Mouse (Mus musculus) fibroblast of lung, adult 2 months (primary cell): ENCODE measurements around the gene Olfr657.

Experiments
- DNase-seq: peaks from one replicate; pipeline ENCODE4 v3.0.0-alpha.2; 2011; ENCODE audit warnings: low read depth

The Olfr657 gene

DNA sequence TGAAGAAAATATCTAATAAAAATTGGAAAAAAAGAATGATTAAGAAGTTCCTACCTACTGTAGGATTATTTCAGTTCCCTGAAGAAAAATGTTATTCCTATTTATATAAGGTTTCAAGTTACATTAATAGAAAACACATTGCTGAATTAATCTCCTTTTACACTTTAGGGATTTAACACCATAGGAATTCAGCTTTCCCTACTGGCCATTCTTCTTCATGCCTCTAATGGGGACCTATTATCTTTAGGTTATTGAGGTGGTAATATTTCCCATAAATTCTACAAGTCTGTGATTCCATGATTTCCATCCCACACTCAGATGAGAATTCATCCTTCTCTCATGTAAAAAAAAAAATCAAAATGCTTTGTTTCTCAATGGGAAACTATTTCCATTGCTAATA, at the start of gene Olfr657:
TSS of gene Olfr657 (plus strand) at position 301 of the 400 bp plus-strand sequence.
- no peak for DNase-seq

DNA sequence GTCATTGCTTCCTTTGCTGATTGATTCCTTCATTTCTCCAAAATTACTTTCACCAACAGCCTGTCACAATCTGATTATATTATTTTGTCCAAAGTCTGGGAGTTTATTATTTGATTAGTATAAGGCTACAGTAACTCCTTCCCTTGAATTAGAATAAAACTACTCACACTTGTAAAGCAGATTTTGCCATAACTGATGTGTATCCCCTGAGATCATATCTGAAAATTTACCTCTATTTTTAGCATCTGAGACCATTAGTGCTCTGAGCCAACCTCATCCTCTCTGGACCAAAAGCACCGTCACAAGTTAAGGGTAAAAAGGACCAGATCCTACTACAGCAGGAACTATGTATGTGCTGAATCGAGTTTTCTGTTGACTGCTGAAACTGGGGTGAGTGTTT, 47.6 kb upstream of the Olfr657 start, which contains the start of gene Olfr653:
TSS of gene Olfr653 (plus strand) at position 301 of the 400 bp plus-strand sequence.
- no peak for DNase-seq

DNA sequence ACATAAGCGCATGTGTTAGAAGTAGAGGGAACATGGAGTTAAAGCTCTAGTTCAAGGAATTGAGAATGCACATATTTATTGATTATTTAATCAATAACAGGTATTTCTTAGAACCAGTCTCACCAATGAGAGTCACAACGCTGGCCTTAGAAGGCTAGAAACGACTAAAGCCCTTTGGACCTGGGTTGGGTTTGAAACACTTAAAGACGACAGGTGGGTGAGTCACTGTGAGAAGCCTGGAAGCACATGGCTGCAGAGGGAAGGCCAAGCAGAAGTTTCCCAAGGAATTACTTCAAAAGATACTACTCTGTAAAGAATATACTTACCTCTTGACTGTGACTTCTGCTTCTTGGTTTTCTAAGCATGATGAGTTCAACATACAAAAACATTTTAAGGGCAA, 43.7 kb upstream of the Olfr657 start:
- DNase-seq, result no peak

DNA sequence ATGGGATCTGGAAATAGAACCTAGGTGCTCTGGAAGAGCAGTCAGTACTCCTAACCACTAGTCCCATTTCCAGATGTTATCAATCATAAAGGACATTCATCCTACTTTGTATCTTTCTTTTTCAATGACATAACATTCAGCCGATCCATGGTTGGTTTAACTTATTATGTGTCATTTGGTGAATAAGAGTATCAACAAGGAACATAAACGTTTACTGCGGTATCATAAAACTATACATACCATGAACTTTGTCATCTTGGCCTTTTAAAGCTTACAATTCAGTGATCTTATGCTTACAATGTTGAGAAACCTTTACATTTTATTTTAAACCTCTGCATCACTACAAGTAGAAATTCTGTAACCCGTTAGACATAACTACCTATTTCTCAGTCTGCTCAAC, 43.2 kb upstream of the Olfr657 start:
- no peak for DNase-seq

DNA sequence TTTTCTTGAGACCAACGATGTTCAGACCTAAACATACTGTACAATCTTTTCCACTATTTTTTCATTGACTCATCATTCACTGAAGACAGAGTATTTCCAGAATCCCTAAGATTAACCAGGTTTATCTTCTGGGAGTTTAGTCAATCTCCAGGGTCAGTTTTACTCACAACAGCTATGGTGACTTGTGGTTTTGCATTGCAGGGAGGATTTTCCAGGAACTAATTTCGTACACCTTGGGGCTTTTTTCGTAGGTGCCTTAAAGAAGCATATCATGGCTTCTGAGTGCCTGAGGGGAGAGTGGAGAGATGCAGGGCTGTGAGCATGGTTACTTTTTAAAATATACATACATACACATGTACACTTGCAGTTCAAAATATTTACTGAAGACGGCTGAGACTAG, 37.9 kb upstream of the Olfr657 start, which contains the start of gene Olfr654:
TSS of gene Olfr654 (plus strand) at position 301 of the 400 bp plus-strand sequence.
- no peak for DNase-seq

DNA sequence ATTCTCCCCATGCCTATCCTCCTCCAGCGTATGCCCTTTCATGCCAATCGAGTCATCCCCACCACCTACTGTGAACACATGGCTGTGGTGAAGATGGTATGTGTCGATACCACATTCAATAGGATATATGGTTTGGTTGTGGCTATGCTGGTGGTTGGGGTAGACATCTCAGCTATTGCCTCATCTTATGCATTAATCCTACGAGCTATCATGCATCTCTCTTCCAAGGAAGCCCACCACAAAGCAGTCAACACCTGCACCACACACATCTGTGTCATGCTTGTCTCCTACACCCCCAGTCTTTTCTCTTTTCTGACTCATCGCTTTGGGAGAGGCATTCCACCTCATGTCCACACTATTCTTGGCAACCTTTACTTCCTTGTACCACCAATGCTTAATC, 36.3 kb upstream of the Olfr657 start:
- no peak for DNase-seq

DNA sequence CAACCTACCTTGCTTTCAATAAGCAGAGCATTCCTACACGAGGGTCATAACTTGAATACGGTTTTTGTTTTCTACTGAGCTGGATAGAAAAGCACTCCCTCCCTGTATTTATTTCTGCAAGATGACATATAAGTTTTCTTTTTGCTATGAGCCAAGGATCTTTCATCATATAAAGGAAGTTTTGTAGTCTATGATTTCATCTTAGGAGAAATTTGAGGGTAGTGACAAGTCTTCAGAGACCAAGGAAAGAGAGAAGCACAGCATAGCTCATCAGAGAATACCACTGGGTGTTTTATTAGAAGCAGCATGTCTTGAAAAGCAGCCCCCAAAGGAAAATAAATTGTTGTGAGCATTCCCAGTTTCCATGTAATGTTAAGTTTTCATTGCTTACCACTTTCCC, 22.9 kb upstream of the Olfr657 start, which contains the start of gene Olfr655:
TSS of gene Olfr655 (minus strand) at position 101 of the 400 bp plus-strand sequence.
- no peak for DNase-seq

DNA sequence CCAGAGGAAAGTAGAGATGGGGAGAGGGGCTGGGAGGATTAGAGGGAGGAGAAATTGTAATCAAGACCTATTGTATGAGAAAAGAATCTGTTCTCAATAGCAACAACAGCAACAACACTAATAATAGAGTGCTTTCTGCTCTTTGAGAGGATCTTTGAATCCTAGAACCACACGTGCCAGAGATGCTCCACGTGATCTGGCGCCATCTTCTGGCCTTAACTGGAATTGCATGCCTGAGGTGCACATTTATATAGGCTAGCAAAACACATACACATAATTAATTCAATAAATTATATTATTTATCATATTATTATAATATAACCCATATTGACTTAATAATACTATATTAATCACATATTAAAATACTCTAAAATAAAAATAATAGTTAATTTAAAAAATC, 21.4 kb upstream of the Olfr657 start:
- DNase-seq, result no peak

DNA sequence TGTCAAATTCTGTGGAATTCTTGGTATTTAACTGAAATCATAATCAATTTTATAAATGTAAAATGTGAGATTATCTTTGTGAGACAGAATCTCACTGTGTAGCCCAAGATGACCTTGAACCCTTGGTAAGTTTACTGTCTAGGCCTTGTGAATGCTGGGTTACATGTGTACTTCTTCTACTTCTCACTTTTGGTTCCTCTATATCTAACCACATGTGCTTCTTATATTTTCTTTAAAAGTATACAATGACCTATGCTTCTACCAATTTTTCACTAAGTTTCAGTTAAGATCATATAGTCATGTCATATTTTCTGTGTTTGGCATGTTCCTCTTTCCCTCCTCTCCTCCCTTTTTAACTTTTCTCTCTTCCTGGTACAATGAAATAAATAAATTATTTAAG, 19.9 kb upstream of the Olfr657 start:
- no peak for DNase-seq

DNA sequence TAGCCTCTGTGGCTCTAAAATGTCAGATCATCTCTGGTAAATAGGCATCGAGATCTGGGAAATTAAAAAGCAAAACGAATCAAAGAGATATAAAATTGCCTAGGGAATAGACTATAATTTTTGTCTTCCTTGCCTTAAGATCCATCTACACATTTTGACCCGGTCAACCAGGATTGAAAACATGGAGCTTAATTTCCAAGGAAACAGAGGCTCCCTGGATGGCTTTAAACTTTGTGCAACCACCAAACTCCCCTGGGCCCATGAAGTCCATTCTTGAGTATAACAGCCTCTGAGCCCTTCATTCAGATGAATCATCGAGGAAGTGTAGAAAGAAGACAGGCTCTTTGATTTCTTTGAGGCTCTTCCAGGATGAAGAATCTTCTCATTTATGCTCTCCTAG, 10.9 kb upstream of the Olfr657 start, which contains the start of gene Olfr656:
TSS of gene Olfr656 (plus strand) at position 301 of the 400 bp plus-strand sequence.
- DNase-seq, result no peak

DNA sequence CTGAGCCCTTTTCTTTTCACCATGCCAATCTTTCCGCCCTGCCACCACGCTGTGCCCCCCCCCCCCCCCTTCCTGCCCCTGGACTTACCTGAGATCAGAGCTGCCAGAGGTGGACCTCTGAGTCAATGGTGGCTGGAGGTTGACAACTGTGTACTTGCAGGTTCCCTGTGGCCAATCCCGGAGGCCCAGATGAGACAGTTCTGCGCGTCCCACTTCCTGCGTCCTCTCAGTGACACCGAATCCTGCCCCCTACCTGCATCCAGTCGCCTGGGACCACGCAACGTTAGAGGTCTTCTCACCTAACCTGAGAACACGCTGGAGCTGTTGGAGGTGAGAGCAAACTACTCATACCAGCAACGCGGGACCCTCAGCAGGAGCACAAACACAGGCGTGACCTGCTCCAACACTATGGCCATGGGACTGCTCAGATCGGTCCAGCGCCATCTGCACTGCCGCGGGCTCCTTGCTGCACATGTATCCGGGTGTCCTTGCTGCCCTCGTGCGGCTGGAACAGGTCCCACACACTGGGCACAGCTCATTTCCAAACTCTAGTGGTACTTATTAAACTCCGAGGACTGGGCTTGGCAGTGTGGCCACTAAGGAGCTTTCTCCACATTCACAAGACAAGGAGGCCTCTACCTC, 22.4 kb downstream of the Olfr657 start, which contains the start of gene Olfr658:
TSS of gene Olfr658 (minus strand) at position 465 of the 642 bp plus-strand sequence.
- no peak for DNase-seq

DNA sequence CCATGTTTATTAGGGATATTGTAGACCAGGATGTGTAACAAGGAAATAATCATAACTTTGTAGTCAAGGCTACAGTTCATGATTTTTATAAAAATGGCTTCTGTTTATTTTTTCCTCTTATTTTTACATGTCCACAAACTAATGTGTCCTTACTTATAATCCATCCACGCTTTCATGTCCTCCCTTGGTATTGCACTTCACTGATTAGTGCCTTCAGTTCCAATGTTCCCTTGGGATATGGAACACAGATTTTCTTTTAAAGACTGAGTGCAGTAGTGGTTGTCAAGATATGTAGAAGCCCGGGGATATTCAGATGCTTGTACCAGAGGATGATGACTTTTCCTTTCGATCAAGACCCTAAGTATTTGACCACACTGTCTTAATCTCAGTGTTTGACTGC, 41.9 kb downstream of the Olfr657 start, which contains the start of gene Olfr659:
TSS of gene Olfr659 (plus strand) at position 301 of the 400 bp plus-strand sequence.
- DNase-seq, result no peak

DNA sequence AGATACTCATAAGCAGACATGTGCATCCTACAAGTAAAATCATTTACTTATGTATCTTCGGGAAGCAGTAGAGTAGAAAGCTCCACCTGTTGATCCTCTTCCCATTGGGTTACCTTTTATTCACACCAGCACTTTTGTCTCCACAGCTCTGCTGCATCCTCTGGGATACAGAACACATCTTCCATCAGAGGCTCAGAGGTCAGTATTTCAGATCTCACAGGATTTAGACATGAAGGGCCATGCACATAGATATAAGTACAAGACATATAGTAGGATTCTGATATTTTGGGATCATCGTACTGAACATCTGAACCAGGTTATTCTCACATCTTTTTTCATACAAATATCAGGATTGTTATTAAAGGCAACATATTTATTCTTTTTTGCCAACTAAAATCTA, 61.6 kb downstream of the Olfr657 start, which contains the start of gene Olfr661:
TSS of gene Olfr661 (plus strand) at position 301 of the 400 bp plus-strand sequence.
- no peak for DNase-seq
